Mouse (Mus musculus) lung, adult 2 months (tissue): Measurements from ENCODE around the gene Cyp2c23. TPM values are rescaled to one million over a fixed set of nuclear protein-coding genes. Genes with fewer than 3 reads are reported as not detected.

Source experiments
- DNase-seq: peaks from one replicate; pipeline ENCODE4 v3.0.0; 2022
- H3K4me1 ChIP-seq: fragments of 200-500 bp; 2 replicates; pipeline ENCODE4 v1.6.1; 2011; ENCODE audit warnings: low read length; ENCODE audit not compliant: control insufficient read depth, insufficient read depth
- H3K4me3 ChIP-seq: fragments of 200-500 bp; replicated peaks from 2 replicates; pipeline ENCODE3; 2011; ENCODE audit warnings: low read depth, mild to moderate bottlenecking, control low read depth, low read length; ENCODE audit errors: extremely low read depth
- CTCF ChIP-seq: fragments of 200-500 bp; IDR thresholded peaks from 2 replicates; pipeline ENCODE4 v1.5.1; 2011; ENCODE audit warnings: mild to moderate bottlenecking, low read length, control low read depth; ENCODE audit not compliant: insufficient read depth
- POLR2A ChIP-seq: fragments of 200-500 bp; IDR thresholded peaks from 2 replicates; pipeline ENCODE4 v1.6.1; 2011; ENCODE audit warnings: low read depth, mild to moderate bottlenecking, control low read depth, low read length, borderline replicate concordance; ENCODE audit errors: extremely low read depth
- WGBS: fragments of 180-500 bp; shearing (Covaris S2); methylation state at CpG from one replicate; pipeline ENCODE4 v1.1.7; 2018; 5-methylcytosine and 5-hydroxymethylcytosine counted together
- polyA plus RNA-seq: library from polyadenylated mRNA; depleted of rRNA; stranded (reverse); fragments of >200 nt; gene quantifications from 2 replicates; pipeline ENCODE4 v1.2.3, GENCODE M21; 2012; rRNA removed

Gene Cyp2c23
- polyA plus RNA-seq, 1 experiment, result 0.65 TPM

GRCm38 (mm10) chr19:43960014-43960413 lies 69.0 kb downstream of the Cyp2c23 start:
- H3K4me1 ChIP-seq, result no peaks in the 10 kb centered on the region
- 60% methylated on average over 11 of the region's 11 CpGs for WGBS
- H3K4me3 ChIP-seq, result peak overlapping the region; percentile 42
- peak; percentile 48 for DNase-seq
- TF ChIP-seq POLR2A (peak; percentile 55; the same call in 1 of the 2 replicates), CTCF (no peak)

DNA sequence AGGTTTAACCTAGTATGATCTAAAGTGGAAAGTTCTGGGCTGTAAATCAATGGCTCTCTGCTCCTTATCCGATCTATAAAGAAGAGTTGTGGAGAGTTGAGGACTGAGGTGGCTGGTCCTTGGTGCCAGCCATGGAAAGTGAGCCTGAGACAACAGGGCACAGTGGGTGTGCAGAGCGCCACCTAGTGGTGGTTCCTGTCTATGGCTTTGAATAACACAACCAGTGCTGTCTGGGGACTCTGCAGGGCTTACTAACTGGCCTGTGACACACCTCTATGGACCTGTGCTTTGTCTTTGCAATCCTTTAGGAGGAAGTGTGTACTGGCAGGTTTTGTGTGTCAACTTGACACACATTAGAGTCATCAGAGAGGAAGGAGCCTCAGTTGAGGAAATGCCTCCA lies 69.8 kb downstream of the Cyp2c23 start:
- no peak for TF ChIP-seq POLR2A
- TF ChIP-seq CTCF, result peak; percentile 93
- H3K4me3 ChIP-seq, result no peak overlapping the region
- peak; percentile 66 for DNase-seq
- no peaks in the 10 kb centered on the region for H3K4me1 ChIP-seq
- WGBS, result 24% methylated on average over 2 of the region's 2 CpGs

- Histone ChIP-seq H3K4me3 (no peak overlapping the region), H3K4me1 (no peaks in the 10 kb centered on the region)
- DNase-seq, result no peak
- TF ChIP-seq POLR2A (no peak), CTCF (no peak)
- WGBS, result 82% methylated on average over 4 of the region's 4 CpGs
Observed at GRCm38 (mm10) chr19:43957881-43958280, 71.1 kb downstream of the Cyp2c23 start.

GRCm38 (mm10) chr19:43957402-43957801 lies 71.6 kb downstream of the Cyp2c23 start:
- no peak for DNase-seq
- 18% methylated on average over 4 of the region's 4 CpGs for WGBS
- Histone ChIP-seq H3K4me1 (no peaks in the 10 kb centered on the region), H3K4me3 (no peak overlapping the region)
- TF ChIP-seq CTCF, result no peak
- TF ChIP-seq POLR2A, result no peak

DNA sequence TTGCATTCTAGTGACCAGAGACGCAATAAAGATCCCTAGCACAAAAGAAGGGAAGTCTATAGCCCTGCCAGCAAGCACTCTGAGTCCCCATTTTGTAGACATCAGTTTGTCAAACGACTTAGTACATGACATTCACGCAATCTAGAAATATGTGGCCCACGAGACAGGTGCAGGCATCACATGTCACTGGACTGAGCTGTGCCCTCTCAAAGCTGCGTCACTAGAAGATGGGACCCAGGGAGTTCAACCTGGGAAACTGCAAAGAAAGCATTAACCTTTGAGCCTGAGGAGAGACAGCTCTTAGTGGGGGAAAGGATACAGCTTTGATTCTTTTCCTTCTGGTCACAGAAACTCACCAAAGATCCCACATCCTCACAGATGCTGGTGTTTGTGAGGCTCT lies 73.7 kb downstream of the Cyp2c23 start:
- no peak for DNase-seq
- TF ChIP-seq POLR2A, result no peak
- no peak for TF ChIP-seq CTCF
- WGBS, result 69% methylated on average over 5 of the region's 5 CpGs
- H3K4me3 ChIP-seq, result no peak overlapping the region
- H3K4me1 ChIP-seq, result no peaks in the 10 kb centered on the region

Other genes starting within 250 kb of the Cyp2c23 start
- 0.01 and 0.13 TPM in 2 replicates for gene Abcc2, start 247.0 kb downstream of the Cyp2c23 start, polyA plus RNA-seq
- 17.1 and 18.6 TPM in 2 replicates for gene Dnmbp, start 89.0 kb downstream of the Cyp2c23 start, polyA plus RNA-seq
- gene Cpn1, start 42.7 kb downstream of the Cyp2c23 start, polyA plus RNA-seq, result 4.3 and 5.0 TPM in 2 replicates
- gene Erlin1, start 40.6 kb upstream of the Cyp2c23 start, polyA plus RNA-seq, result 6.5 and 7.0 TPM in 2 replicates
- 10.2 and 16.1 TPM in 2 replicates for gene Chuk, start 78.3 kb upstream of the Cyp2c23 start, polyA plus RNA-seq
- gene Cwf19l1, start 106.7 kb upstream of the Cyp2c23 start, polyA plus RNA-seq, result 3.6 and 7.5 TPM in 2 replicates
- 15.5 and 19.7 TPM in 2 replicates for gene Bloc1s2, start 117.2 kb upstream of the Cyp2c23 start, polyA plus RNA-seq
- gene Pkd2l1, start 163.2 kb upstream of the Cyp2c23 start, polyA plus RNA-seq, result 0.03 and 0.06 TPM in 2 replicates
- 0.14 TPM in 1 of 2 replicates, not detected in the other for gene Scd3, start 174.1 kb upstream of the Cyp2c23 start, polyA plus RNA-seq